Mouse (Mus musculus) intestine, embryonic 14.5 days (tissue): Measurements from ENCODE around the gene Camk2g. TPM values are rescaled to one million over a fixed set of nuclear protein-coding genes. Genes with fewer than 3 reads are reported as not detected.

Source experiments
- ATAC-seq: fragments of 200-750 bp; cut with Nextera tagmentation; replicated peaks from 2 replicates; pipeline ENCODE4 v1.8.0; 2017; ENCODE audit warnings: low read depth, moderate number of reproducible peaks, moderate TSS enrichment, moderate library complexity; ENCODE audit not compliant: low FRiP score, low TSS enrichment
- DNase-seq: peaks from one replicate; pipeline ENCODE4 v3.0.0-alpha.2; 2018; ENCODE audit warnings: low spot score
- H3K27ac ChIP-seq: fragments of 300-500 bp; sonication (generic); 2 replicates; pipeline ENCODE4 v1.5.1; 2014; ENCODE audit warnings: low read depth, mild to moderate bottlenecking, control low read depth
- H3K27me3 ChIP-seq: fragments of 300-500 bp; sonication (generic); replicated peaks from 2 replicates; pipeline ENCODE4 v1.6.1; 2014; ENCODE audit warnings: low read length, control low read depth; ENCODE audit not compliant: control insufficient read depth, insufficient read depth
- H3K36me3 ChIP-seq: fragments of 300-500 bp; sonication (generic); 2 replicates; pipeline ENCODE4 v1.6.1; 2014; ENCODE audit warnings: low read length, control low read depth; ENCODE audit not compliant: control insufficient read depth, insufficient read depth
- H3K4me1 ChIP-seq: fragments of 300-500 bp; sonication (generic); replicated peaks from 2 replicates; pipeline ENCODE4 v1.6.1; 2014; ENCODE audit warnings: low read length, control low read depth, mixed read lengths; ENCODE audit not compliant: control insufficient read depth, insufficient read depth
- H3K4me2 ChIP-seq: fragments of 300-500 bp; sonication (generic); 2 replicates; pipeline ENCODE4 v1.6.1; 2014; ENCODE audit warnings: low read length
- H3K4me3 ChIP-seq: fragments of 300-500 bp; sonication (generic); 2 replicates; pipeline ENCODE4 v1.5.1; 2014; ENCODE audit warnings: low read depth, low read length, control low read depth, mixed read lengths
- H3K9ac ChIP-seq: fragments of 300-500 bp; sonication (generic); 2 replicates; pipeline ENCODE4 v1.6.1; 2014; ENCODE audit warnings: mild to moderate bottlenecking, low read length
- H3K9me3 ChIP-seq: fragments of 300-500 bp; sonication (generic); 2 replicates; pipeline ENCODE4 v1.6.1; 2016; ENCODE audit warnings: low read length, control low read depth; ENCODE audit not compliant: control insufficient read depth
- WGBS: fragments of 180-500 bp; shearing (Covaris S2); extraction: QIAGEN DNeasy Blood & Tissue Kit; methylation state at CpG from one replicate; pipeline ENCODE4 v1.1.7; 2014; 5-methylcytosine and 5-hydroxymethylcytosine counted together
- polyA plus RNA-seq: library from polyadenylated mRNA; unstranded; fragments of >200 nt; fragmentation: Nextera tagmentation; extraction: Ambion mirVana; gene quantifications from 2 replicates; pipeline ENCODE4 v1.2.1, GENCODE M21; 2014

The Camk2g gene
- polyA plus RNA-seq = 47.6 and 53.3 TPM in 2 replicates

- no peaks in the 10 kb centered on the region for H3K9me3 ChIP-seq
- peak within 1 kb of the TSS; percentile 76 for H3K4me3 ChIP-seq
- WGBS = under 1% methylated on average over 43 of the region's 76 CpGs
- H3K36me3 ChIP-seq = peaks cover 33% of the 10 kb centered on the region
- no peaks in the 10 kb centered on the region for H3K27me3 ChIP-seq
- H3K27ac ChIP-seq = peak within 1 kb of the TSS; percentile 64
- ATAC-seq = peak; percentile 93
- H3K4me1 ChIP-seq = peaks cover 15% of the 10 kb centered on the region
- H3K9ac ChIP-seq = peak within 1 kb of the TSS; percentile 65
- peak within 1 kb of the TSS; percentile 81 for H3K4me2 ChIP-seq
- peak; percentile 90 for DNase-seq
Measured at GRCm38 (mm10) chr14:20793758-20794531, at the start of gene Camk2g. Camk2g (minus strand) TSS chr14:20794088.

GRCm38 (mm10) chr14:20842629-20843028 lies 48.7 kb upstream of the Camk2g start:
- no peaks in the 10 kb centered on the region for H3K9me3 ChIP-seq
- DNase-seq (no peak), ATAC-seq (no peak)
- H3K36me3 ChIP-seq = no peaks in the 10 kb centered on the region
- no peak overlapping the region for H3K27ac ChIP-seq
- H3K9ac ChIP-seq = no peak overlapping the region
- no peak overlapping the region for H3K4me3 ChIP-seq
- no peak overlapping the region for H3K4me2 ChIP-seq
- 74% methylated on average over 3 of the region's 3 CpGs for WGBS
- H3K4me1 ChIP-seq = no peaks in the 10 kb centered on the region
- H3K27me3 ChIP-seq = no peaks in the 10 kb centered on the region

- 89% methylated on average over 2 of the region's 2 CpGs for WGBS
- ATAC-seq = no peak
Measured at GRCm38 (mm10) chr14:20841526-20841925, 47.6 kb upstream of the Camk2g start.

GRCm38 (mm10) chr14:20837681-20838080 lies 43.8 kb upstream of the Camk2g start:
- no peak for ATAC-seq
- 70% methylated on average over 7 of the region's 7 CpGs for WGBS
- Histone ChIP-seq H3K4me1 (peaks cover 10% of the 10 kb centered on the region; the same call in 1 of the 2 replicates), H3K27ac (no peak overlapping the region), H3K36me3 (no peaks in the 10 kb centered on the region), H3K9ac (no peak overlapping the region), H3K9me3 (no peaks in the 10 kb centered on the region), H3K4me3 (no peak overlapping the region), H3K4me2 (no peak overlapping the region; the same call in 1 of the 2 replicates), H3K27me3 (no peaks in the 10 kb centered on the region)
- no peak for DNase-seq

More at GRCm38 (mm10) chr14:20841526-20841925, 47.6 kb upstream of the Camk2g start:
- H3K4me3 ChIP-seq = no peak overlapping the region
- no peak overlapping the region for H3K9ac ChIP-seq
- no peaks in the 10 kb centered on the region for H3K36me3 ChIP-seq
- no peaks in the 10 kb centered on the region for H3K4me1 ChIP-seq
- DNase-seq = no peak
- no peaks in the 10 kb centered on the region for H3K27me3 ChIP-seq
- no peak overlapping the region for H3K27ac ChIP-seq
- no peaks in the 10 kb centered on the region for H3K9me3 ChIP-seq
- H3K4me2 ChIP-seq = no peak overlapping the region

GRCm38 (mm10) chr14:20836905-20837376 lies 43.1 kb upstream of the Camk2g start:
- Histone ChIP-seq H3K4me3 (peak overlapping the region; percentile 43), H3K36me3 (no peaks in the 10 kb centered on the region), H3K9me3 (no peaks in the 10 kb centered on the region), H3K4me1 (peaks cover 10% of the 10 kb centered on the region; the same call in 1 of the 2 replicates), H3K27me3 (no peaks in the 10 kb centered on the region), H3K4me2 (peak overlapping the region; percentile 96), H3K9ac (peak overlapping the region; percentile 48), H3K27ac (no peak overlapping the region; the same call in 1 of the 2 replicates)
- DNase-seq = no peak
- WGBS = 7% methylated on average over 10 of the region's 10 CpGs
- ATAC-seq = no peak; the same call in 1 of the 2 replicates

GRCm38 (mm10) chr14:20836171-20836904 lies 42.5 kb upstream of the Camk2g start, which contains the start of gene Plau:
Plau (plus strand) TSS chr14:20836660.
- DNase-seq = peak; percentile 80
- Histone ChIP-seq H3K36me3 (no peaks in the 10 kb centered on the region), H3K27ac (no peak within 1 kb of the TSS; the same call in 1 of the 2 replicates), H3K4me2 (peak within 1 kb of the TSS; percentile 96), H3K9ac (peak within 1 kb of the TSS; percentile 48), H3K27me3 (no peaks in the 10 kb centered on the region), H3K4me1 (peaks cover 10% of the 10 kb centered on the region; the same call in 1 of the 2 replicates), H3K4me3 (peak within 1 kb of the TSS; percentile 43), H3K9me3 (no peaks in the 10 kb centered on the region)
- under 1% methylated on average over 33 of the region's 33 CpGs for WGBS
- ATAC-seq = peak; percentile 90

- ATAC-seq (no peak), DNase-seq (no peak)
- WGBS = 32% methylated on average over 7 of the region's 7 CpGs
Measured at GRCm38 (mm10) chr14:20834136-20834535, 40.2 kb upstream of the Camk2g start.

GRCm38 (mm10) chr14:20833525-20833924 lies 39.6 kb upstream of the Camk2g start:
- ATAC-seq = no peak
- Histone ChIP-seq H3K4me2 (no peak overlapping the region), H3K27ac (no peak overlapping the region), H3K9me3 (no peaks in the 10 kb centered on the region), H3K4me3 (no peak overlapping the region), H3K9ac (no peak overlapping the region), H3K4me1 (peaks cover 10% of the 10 kb centered on the region; the same call in 1 of the 2 replicates), H3K27me3 (no peaks in the 10 kb centered on the region), H3K36me3 (no peaks in the 10 kb centered on the region)
- WGBS = 90% methylated on average over 4 of the region's 4 CpGs
- no peak for DNase-seq

More at GRCm38 (mm10) chr14:20834136-20834535, 40.2 kb upstream of the Camk2g start:
- Histone ChIP-seq H3K9ac (no peak overlapping the region), H3K27ac (no peak overlapping the region), H3K27me3 (no peaks in the 10 kb centered on the region), H3K4me1 (peaks cover 10% of the 10 kb centered on the region; the same call in 1 of the 2 replicates), H3K36me3 (no peaks in the 10 kb centered on the region), H3K4me3 (no peak overlapping the region), H3K9me3 (no peaks in the 10 kb centered on the region), H3K4me2 (no peak overlapping the region)
